Mouse (Mus musculus) embryonic facial prominence, embryonic 15.5 days (tissue): Measurements from ENCODE around the gene Sgpl1. TPM values are rescaled to one million over a fixed set of nuclear protein-coding genes. Genes with fewer than 3 reads are reported as not detected.

Source experiments
- ATAC-seq: fragments of 200-750 bp; cut with Nextera tagmentation; 2 replicates; pipeline ENCODE4 v1.8.0; 2017; ENCODE audit warnings: low read depth, moderate TSS enrichment; ENCODE audit not compliant: insufficient number of reproducible peaks, low FRiP score, low TSS enrichment
- H3K27ac ChIP-seq: fragments of 300-500 bp; sonication (generic); replicated peaks from 2 replicates; pipeline ENCODE4 v1.5.1; 2015; ENCODE audit warnings: mild to moderate bottlenecking, inconsistent platforms
- H3K27me3 ChIP-seq: fragments of 300-500 bp; sonication (generic); 2 replicates; pipeline ENCODE4 v1.6.1; 2015; ENCODE audit warnings: inconsistent platforms
- H3K36me3 ChIP-seq: fragments of 300-500 bp; sonication (generic); 2 replicates; pipeline ENCODE4 v1.6.1; 2015; ENCODE audit warnings: mild to moderate bottlenecking, inconsistent platforms
- H3K4me1 ChIP-seq: fragments of 300-500 bp; sonication (generic); 2 replicates; pipeline ENCODE4 v1.6.1; 2015; ENCODE audit warnings: inconsistent platforms
- H3K4me2 ChIP-seq: fragments of 300-500 bp; sonication (generic); replicated peaks from 2 replicates; pipeline ENCODE4 v1.6.1; 2015; ENCODE audit warnings: mild to moderate bottlenecking, inconsistent platforms
- H3K4me3 ChIP-seq: fragments of 300-500 bp; sonication (generic); replicated peaks from 2 replicates; pipeline ENCODE4 v1.5.1; 2015; ENCODE audit warnings: mild to moderate bottlenecking, inconsistent platforms
- H3K9ac ChIP-seq: fragments of 300-500 bp; sonication (generic); 2 replicates; pipeline ENCODE4 v1.6.1; 2015; ENCODE audit warnings: inconsistent platforms
- H3K9me3 ChIP-seq: fragments of 300-500 bp; sonication (generic); replicated peaks from 2 replicates; pipeline ENCODE4 v1.6.1; 2016; ENCODE audit warnings: inconsistent platforms
- WGBS: fragments of 180-500 bp; shearing (Covaris S2); methylation state at CpG from one replicate; pipeline ENCODE4 v1.1.7; 2015; 5-methylcytosine and 5-hydroxymethylcytosine counted together
- microRNA-seq: library from miRNA; unstranded; fragments of <30 nt; microRNA quantifications from one replicate; pipeline ENCODE4, GENCODE M21; 2016; ENCODE audit warnings: borderline number of aligned reads
- polyA plus RNA-seq: library from polyadenylated mRNA; unstranded; fragments of >200 nt; fragmentation: Nextera tagmentation; extraction: Ambion mirVana; gene quantifications from 2 replicates; pipeline ENCODE4 v1.2.1, GENCODE M21; 2015

The Sgpl1 gene
- polyA plus RNA-seq, 1 experiment from 2014 or later = 66.7 TPM

DNA sequence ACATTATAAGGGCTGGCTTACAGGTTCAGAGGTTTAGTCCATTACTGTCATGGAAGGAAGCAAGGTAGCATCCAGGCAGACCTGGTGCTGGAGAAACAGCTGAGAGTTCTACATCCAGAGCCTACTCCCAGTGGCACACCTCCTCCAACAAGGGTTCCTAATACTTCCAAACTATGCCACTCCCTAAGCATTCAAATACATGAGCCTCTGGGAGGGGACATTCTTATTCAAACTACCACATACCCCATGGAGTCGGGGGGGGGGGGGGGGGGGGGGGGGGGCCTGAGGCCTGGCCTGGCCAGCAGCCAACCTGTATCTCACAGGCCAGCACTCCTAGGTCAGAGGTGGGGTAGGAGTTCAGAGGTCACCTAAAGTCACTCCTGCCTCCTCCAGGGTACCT is 88.4 kb downstream of the Sgpl1 start:
- no peaks in the 10 kb centered on the region for H3K36me3 ChIP-seq
- H3K4me2 ChIP-seq = no peak overlapping the region
- no peak overlapping the region for H3K4me3 ChIP-seq
- H3K9ac ChIP-seq = no peak overlapping the region
- H3K4me1 ChIP-seq = peaks cover 9% of the 10 kb centered on the region
- no peaks in the 10 kb centered on the region for H3K27me3 ChIP-seq
- H3K27ac ChIP-seq = no peak overlapping the region
- WGBS = no CpG with 5 or more reads among the region's 1 CpGs
- no peaks in the 10 kb centered on the region; the same call in 1 of the 2 replicates for H3K9me3 ChIP-seq
- ATAC-seq = no peak

DNA sequence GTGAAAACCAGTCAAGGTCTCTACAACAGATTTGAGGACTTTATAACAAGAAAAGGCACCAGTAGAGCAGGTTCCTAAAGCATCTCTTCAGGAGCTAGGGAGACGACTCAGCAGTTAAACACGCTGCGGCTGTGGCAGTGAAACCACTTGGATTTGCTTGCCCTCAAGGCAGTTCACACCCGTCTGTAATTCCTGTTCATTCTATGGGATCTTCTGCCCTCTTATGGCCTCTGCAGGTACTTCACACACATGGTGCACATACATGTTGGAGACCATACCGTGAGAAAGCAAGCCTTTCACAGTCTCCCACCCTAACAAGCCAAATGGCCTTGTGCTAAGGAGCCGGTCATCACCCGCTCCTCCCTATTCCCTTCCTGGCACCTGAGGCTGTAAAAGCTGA is 90.8 kb downstream of the Sgpl1 start:
- no peaks in the 10 kb centered on the region for H3K36me3 ChIP-seq
- no peak overlapping the region for H3K4me2 ChIP-seq
- H3K9me3 ChIP-seq = no peaks in the 10 kb centered on the region; the same call in 1 of the 2 replicates
- H3K4me1 ChIP-seq = peaks cover 9% of the 10 kb centered on the region
- no peak overlapping the region for H3K27ac ChIP-seq
- no peak overlapping the region for H3K9ac ChIP-seq
- ATAC-seq = no peak
- H3K27me3 ChIP-seq = no peaks in the 10 kb centered on the region; the same call in 1 of the 2 replicates
- H3K4me3 ChIP-seq = no peak overlapping the region
- 92% methylated on average over 7 of the region's 7 CpGs for WGBS

DNA sequence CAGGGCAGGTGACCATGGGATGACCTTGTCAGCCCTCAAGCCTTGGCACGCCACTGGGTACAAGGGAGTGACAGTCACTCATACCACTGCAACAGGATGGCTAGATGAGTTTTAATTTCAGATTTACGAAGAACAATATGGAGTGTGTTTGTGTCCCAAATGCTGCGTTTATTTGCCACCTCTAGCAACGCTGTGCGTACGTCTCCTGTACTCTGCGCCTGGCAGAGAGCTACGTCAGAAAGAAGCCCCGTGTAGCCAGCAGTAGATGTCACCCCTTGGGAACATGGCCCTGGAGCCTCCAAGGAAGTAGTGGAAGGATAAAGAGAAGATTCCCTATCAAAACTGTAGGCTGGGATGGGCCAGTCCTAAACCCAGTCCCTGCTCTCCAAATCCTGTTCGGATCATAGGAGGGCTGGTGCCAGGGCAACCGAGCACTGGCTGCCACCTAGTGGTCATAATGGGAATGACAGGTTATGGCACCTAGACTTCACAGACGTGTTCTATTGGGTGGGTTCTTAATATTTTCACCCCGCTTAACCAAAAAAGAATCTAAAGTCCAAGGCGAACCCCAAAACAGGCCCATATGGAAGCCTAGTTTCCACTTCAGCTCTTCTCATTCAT is 95.4 kb downstream of the Sgpl1 start:
- no peak overlapping the region for H3K27ac ChIP-seq
- 58% methylated on average over 14 of the region's 14 CpGs for WGBS
- no peaks in the 10 kb centered on the region for H3K4me1 ChIP-seq
- H3K36me3 ChIP-seq = no peaks in the 10 kb centered on the region
- no peak for ATAC-seq
- no peaks in the 10 kb centered on the region; the same call in 1 of the 2 replicates for H3K9me3 ChIP-seq
- H3K27me3 ChIP-seq = no peaks in the 10 kb centered on the region; the same call in 1 of the 2 replicates
- H3K9ac ChIP-seq = no peak overlapping the region
- no peak overlapping the region for H3K4me2 ChIP-seq
- H3K4me3 ChIP-seq = no peak overlapping the region

Small RNA genes within 50 kb of the gene (microRNA-seq; reads per million reads assigned to microRNA genes)
- not detected for gene Gm44308

Other genes with a start within 250 kb of the Sgpl1 start
- 16.8 and 19.3 TPM in 2 replicates for gene Pcbd1, start 58.4 kb downstream of the Sgpl1 start, polyA plus RNA-seq
- 1.3 and 1.5 TPM in 2 replicates for gene Tbata, start 24.3 kb upstream of the Sgpl1 start, polyA plus RNA-seq
- gene Adamts14, start 125.7 kb upstream of the Sgpl1 start, polyA plus RNA-seq = 6.1 and 8.0 TPM in 2 replicates
- 0.08 TPM in 1 of 2 replicates, not detected in the other for gene Prf1, start 150.1 kb upstream of the Sgpl1 start, polyA plus RNA-seq
- 22.7 and 22.8 TPM in 2 replicates for gene Pald1, start 235.8 kb upstream of the Sgpl1 start, polyA plus RNA-seq